Mouse (Mus musculus) midbrain, embryonic 14.5 days (tissue): ENCODE measurements around the gene Ifngr1. TPM values are rescaled to one million over a fixed set of nuclear protein-coding genes. Genes with fewer than 3 reads are reported as not detected.

Experiments
- ATAC-seq: fragments of 200-750 bp; cut with Nextera tagmentation; 2 replicates; pipeline ENCODE4 v1.8.0; 2017; ENCODE audit warnings: moderate number of reproducible peaks, moderate library complexity; ENCODE audit not compliant: low FRiP score, low TSS enrichment
- DNase-seq: peaks from one replicate; pipeline ENCODE4 v3.0.0-alpha.2; 2015
- H3K27ac ChIP-seq: fragments of 300-500 bp; sonication (generic); replicated peaks from 2 replicates; pipeline ENCODE4 v1.5.1; 2014; ENCODE audit warnings: mild to moderate bottlenecking, low read depth, low read length, moderate library complexity
- H3K27me3 ChIP-seq: fragments of 300-500 bp; sonication (generic); 2 replicates; pipeline ENCODE4 v1.6.1; 2014; ENCODE audit warnings: low read length, control low read depth, mixed read lengths; ENCODE audit not compliant: control insufficient read depth, insufficient read depth
- H3K36me3 ChIP-seq: fragments of 300-500 bp; sonication (generic); 2 replicates; pipeline ENCODE4 v1.6.1; 2014; ENCODE audit warnings: low read length, control low read depth; ENCODE audit not compliant: control insufficient read depth, insufficient read depth
- H3K4me1 ChIP-seq: fragments of 300-500 bp; sonication (generic); 2 replicates; pipeline ENCODE4 v1.6.1; 2014; ENCODE audit warnings: mild to moderate bottlenecking, antibody characterized with exemption, low read length, control low read depth; ENCODE audit not compliant: control insufficient read depth, insufficient read depth
- H3K4me2 ChIP-seq: fragments of 300-500 bp; sonication (generic); 2 replicates; pipeline ENCODE4 v1.6.1; 2014; ENCODE audit warnings: mild to moderate bottlenecking, low read length, moderate library complexity
- H3K4me3 ChIP-seq: fragments of 300-500 bp; sonication (generic); replicated peaks from 2 replicates; pipeline ENCODE4 v1.5.1; 2014; ENCODE audit warnings: low read depth, low read length
- H3K9ac ChIP-seq: fragments of 300-500 bp; sonication (generic); replicated peaks from 2 replicates; pipeline ENCODE4 v1.6.1; 2014; ENCODE audit warnings: mild to moderate bottlenecking, low read length, moderate library complexity
- H3K9me3 ChIP-seq: fragments of 300-500 bp; sonication (generic); 2 replicates; pipeline ENCODE4 v1.6.1; 2016; ENCODE audit warnings: low read length, control low read depth, mixed read lengths; ENCODE audit not compliant: control insufficient read depth
- WGBS: fragments of 180-500 bp; shearing (Covaris S2); extraction: QIAGEN DNeasy Blood & Tissue Kit; methylation state at CpG from one replicate; pipeline ENCODE4 v1.1.7; 2014; 5-methylcytosine and 5-hydroxymethylcytosine counted together
- polyA plus RNA-seq: library from polyadenylated mRNA; unstranded; fragments of >200 nt; fragmentation: Nextera tagmentation; extraction: Ambion mirVana; gene quantifications from 2 replicates; pipeline ENCODE4 v1.2.1, GENCODE M21; 2014

Ifngr1 gene
- polyA plus RNA-seq, 1 experiment from 2014 or later = 23.9 TPM

GRCm38 (mm10) chr10:19611616-19612015 lies 19.9 kb downstream of the Ifngr1 start:
- H3K36me3 ChIP-seq = peaks cover 12% of the 10 kb centered on the region
- no peaks in the 10 kb centered on the region for H3K27me3 ChIP-seq
- H3K27ac ChIP-seq = no peak overlapping the region
- ATAC-seq (no peak), DNase-seq (no peak)
- no peak overlapping the region for H3K4me2 ChIP-seq
- no peak overlapping the region for H3K9ac ChIP-seq
- H3K4me3 ChIP-seq = no peak overlapping the region
- H3K9me3 ChIP-seq = no peaks in the 10 kb centered on the region
- H3K4me1 ChIP-seq = no peaks in the 10 kb centered on the region
- WGBS = 52% methylated on average over 2 of the region's 2 CpGs

GRCm38 (mm10) chr10:19613111-19613753 lies 21.5 kb downstream of the Ifngr1 start:
- 74% methylated on average over 7 of the region's 7 CpGs for WGBS
- H3K4me3 ChIP-seq = no peak overlapping the region
- DNase-seq (no peak), ATAC-seq (no peak)
- H3K4me2 ChIP-seq = no peak overlapping the region
- no peak overlapping the region for H3K27ac ChIP-seq
- H3K4me1 ChIP-seq = no peaks in the 10 kb centered on the region
- no peaks in the 10 kb centered on the region for H3K36me3 ChIP-seq
- no peak overlapping the region for H3K9ac ChIP-seq
- H3K9me3 ChIP-seq = no peaks in the 10 kb centered on the region
- no peaks in the 10 kb centered on the region for H3K27me3 ChIP-seq

GRCm38 (mm10) chr10:19619736-19620135 lies 28.0 kb downstream of the Ifngr1 start:
- no peak overlapping the region for H3K4me3 ChIP-seq
- H3K9ac ChIP-seq = no peak overlapping the region
- 72% methylated on average over 5 of the region's 5 CpGs for WGBS
- H3K4me2 ChIP-seq = no peak overlapping the region
- H3K27ac ChIP-seq = no peak overlapping the region
- H3K36me3 ChIP-seq = no peaks in the 10 kb centered on the region
- DNase-seq (no peak), ATAC-seq (no peak)
- no peaks in the 10 kb centered on the region for H3K27me3 ChIP-seq
- H3K4me1 ChIP-seq = no peaks in the 10 kb centered on the region
- H3K9me3 ChIP-seq = no peaks in the 10 kb centered on the region

GRCm38 (mm10) chr10:19621408-19622048 lies 29.8 kb downstream of the Ifngr1 start, which contains the start of gene Il22ra2:
Gene Il22ra2, plus strand, starts transcription at chr10:19621998.
- H3K4me1 ChIP-seq = no peaks in the 10 kb centered on the region
- ATAC-seq (no peak), DNase-seq (no peak)
- no peaks in the 10 kb centered on the region for H3K36me3 ChIP-seq
- 94% methylated on average over 2 of the region's 2 CpGs for WGBS
- H3K9me3 ChIP-seq = no peaks in the 10 kb centered on the region
- no peaks in the 10 kb centered on the region for H3K27me3 ChIP-seq
- no peak within 1 kb of the TSS for H3K27ac ChIP-seq
- no peak within 1 kb of the TSS for H3K4me3 ChIP-seq
- no peak within 1 kb of the TSS for H3K9ac ChIP-seq
- H3K4me2 ChIP-seq = no peak within 1 kb of the TSS

- Histone ChIP-seq H3K9ac (no peak overlapping the region), H3K27ac (no peak overlapping the region), H3K4me2 (no peak overlapping the region), H3K9me3 (no peaks in the 10 kb centered on the region), H3K4me1 (no peaks in the 10 kb centered on the region), H3K4me3 (no peak overlapping the region), H3K36me3 (no peaks in the 10 kb centered on the region), H3K27me3 (no peaks in the 10 kb centered on the region)
- WGBS = 96% methylated on average over 1 of the region's 1 CpGs
- DNase-seq (no peak), ATAC-seq (no peak)
These were observed 32.9 kb downstream of the Ifngr1 start for GRCm38 (mm10) chr10:19624617-19625016.

GRCm38 (mm10) chr10:19627342-19627741 lies 35.6 kb downstream of the Ifngr1 start:
- 93% methylated on average over 2 of the region's 2 CpGs for WGBS
- Histone ChIP-seq H3K27ac (no peak overlapping the region), H3K9ac (no peak overlapping the region), H3K4me3 (no peak overlapping the region), H3K4me1 (no peaks in the 10 kb centered on the region), H3K9me3 (no peaks in the 10 kb centered on the region), H3K4me2 (no peak overlapping the region), H3K27me3 (no peaks in the 10 kb centered on the region), H3K36me3 (no peaks in the 10 kb centered on the region)
- ATAC-seq (no peak), DNase-seq (no peak)

GRCm38 (mm10) chr10:19627748-19628147 lies 36.0 kb downstream of the Ifngr1 start:
- Histone ChIP-seq H3K4me1 (no peaks in the 10 kb centered on the region), H3K9me3 (no peaks in the 10 kb centered on the region), H3K27me3 (no peaks in the 10 kb centered on the region), H3K4me3 (no peak overlapping the region), H3K9ac (no peak overlapping the region), H3K4me2 (no peak overlapping the region), H3K36me3 (no peaks in the 10 kb centered on the region), H3K27ac (no peak overlapping the region)
- DNase-seq (no peak), ATAC-seq (no peak)
- 84% methylated on average over 4 of the region's 4 CpGs for WGBS

GRCm38 (mm10) chr10:19631616-19632195 lies 40.0 kb downstream of the Ifngr1 start:
- Histone ChIP-seq H3K4me2 (no peak overlapping the region), H3K27ac (no peak overlapping the region), H3K4me1 (no peaks in the 10 kb centered on the region), H3K27me3 (no peaks in the 10 kb centered on the region), H3K4me3 (no peak overlapping the region), H3K9ac (no peak overlapping the region), H3K9me3 (no peaks in the 10 kb centered on the region), H3K36me3 (no peaks in the 10 kb centered on the region)
- no peak for DNase-seq
- ATAC-seq = no peak
- 82% methylated on average over 13 of the region's 13 CpGs for whole genome bisulfite sequencing

GRCm38 (mm10) chr10:19638851-19639250 lies 47.1 kb downstream of the Ifngr1 start:
- Histone ChIP-seq H3K36me3 (no peaks in the 10 kb centered on the region), H3K9me3 (no peaks in the 10 kb centered on the region), H3K4me1 (no peaks in the 10 kb centered on the region), H3K27ac (no peak overlapping the region), H3K4me2 (no peak overlapping the region), H3K27me3 (no peaks in the 10 kb centered on the region), H3K9ac (no peak overlapping the region), H3K4me3 (no peak overlapping the region)
- WGBS = 90% methylated on average over 5 of the region's 5 CpGs
- DNase-seq (no peak), ATAC-seq (no peak)
